Mouse (Mus musculus) adrenal gland, postnatal 10 days (tissue): ENCODE measurements around the gene Pip5k1b. TPM values are rescaled to one million over a fixed set of nuclear protein-coding genes. Genes with fewer than 3 reads are reported as not detected.

Experiments
- DNase-seq: peaks from one replicate; pipeline ENCODE4 v3.0.0; 2021; ENCODE audit warnings: mixed read lengths
- total RNA-seq, 2 experiments: library from RNA; stranded (reverse); gene quantifications; 2 replicates each; pipeline ENCODE4 v1.2.3; 2021

Gene Pip5k1b
- total RNA-seq, 2 experiments from 2014 or later = 18.8 to 20.0 TPM

DNA sequence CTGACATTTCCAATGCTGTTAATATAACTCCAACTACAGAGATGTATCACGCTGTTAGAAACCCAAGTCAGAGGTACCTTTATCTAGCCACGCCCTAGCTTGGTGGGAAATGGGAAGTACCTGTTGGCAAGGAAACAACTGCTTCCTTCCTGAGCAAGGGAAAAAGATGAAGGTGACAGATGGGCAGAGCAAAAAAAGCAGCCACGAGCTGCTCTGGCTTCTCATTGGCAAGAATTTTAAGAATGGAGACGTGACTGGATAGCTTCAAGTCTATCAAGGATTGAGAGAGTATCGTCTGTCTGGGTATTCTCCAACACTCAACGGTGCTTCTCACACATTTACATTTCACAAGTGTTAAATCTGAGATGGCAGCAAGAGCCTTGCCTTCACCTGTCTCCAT lies 80.4 kb downstream of the Pip5k1b start:
- no peak for DNase-seq

DNA sequence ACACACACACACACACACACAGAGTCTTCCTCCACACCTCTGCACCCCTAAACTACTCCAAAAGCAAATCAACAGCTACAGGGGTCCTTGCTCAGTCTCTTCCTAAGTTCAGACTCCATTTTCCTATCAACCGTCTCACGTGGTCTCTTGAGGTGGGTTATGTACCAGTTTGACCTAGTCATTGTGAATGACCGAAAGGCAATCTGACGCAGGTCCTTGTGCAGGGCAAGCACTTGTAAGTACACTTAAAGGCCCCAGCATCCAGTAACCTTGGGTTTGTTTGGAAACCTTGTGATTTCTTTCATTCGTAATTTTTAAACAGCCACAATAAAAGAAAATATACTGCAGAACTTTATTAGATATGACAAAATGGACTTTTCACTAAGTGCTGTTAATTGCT lies 83.2 kb downstream of the Pip5k1b start:
- no peak for DNase-seq

DNA sequence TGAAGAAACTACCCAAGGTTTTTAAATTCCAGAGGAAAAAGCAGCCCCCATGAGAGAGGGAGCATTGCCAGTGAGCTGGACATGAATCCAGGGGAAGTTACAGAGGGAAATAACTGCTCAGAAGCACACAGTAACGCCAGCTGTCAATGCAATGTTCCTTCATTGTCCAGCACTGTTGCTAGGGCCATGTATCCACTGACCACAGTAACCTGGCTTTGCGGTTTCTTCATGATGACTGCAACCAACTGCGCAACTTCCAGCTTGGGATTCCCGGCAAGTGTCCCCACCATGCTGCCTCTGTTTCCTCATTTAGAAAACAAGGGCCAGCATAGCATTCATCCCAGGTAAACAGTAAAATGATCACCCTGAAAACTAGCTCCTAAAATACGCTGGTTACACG lies 84.1 kb downstream of the Pip5k1b start:
- DNase-seq = no peak

DNA sequence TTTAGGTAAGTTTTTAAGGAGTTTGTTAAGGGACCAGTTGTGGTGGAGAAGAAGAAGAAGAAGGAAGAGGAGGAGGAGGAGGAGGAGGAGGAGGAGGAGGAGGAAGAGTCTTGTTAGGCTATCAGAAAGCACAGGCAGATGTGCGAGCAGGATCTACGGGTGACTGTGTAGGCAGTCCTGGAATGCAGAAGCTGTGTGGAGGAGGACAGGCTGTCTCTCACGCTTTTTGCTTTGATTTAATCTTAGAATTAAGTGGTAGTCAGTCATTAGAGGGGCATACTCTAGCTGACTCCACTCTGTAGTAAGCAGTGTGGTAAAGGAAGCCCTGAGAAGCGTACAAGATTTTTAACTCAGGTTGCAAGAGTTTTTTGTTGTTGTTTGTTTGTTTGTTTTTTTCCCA lies 86.5 kb downstream of the Pip5k1b start:
- DNase-seq = no peak

DNA sequence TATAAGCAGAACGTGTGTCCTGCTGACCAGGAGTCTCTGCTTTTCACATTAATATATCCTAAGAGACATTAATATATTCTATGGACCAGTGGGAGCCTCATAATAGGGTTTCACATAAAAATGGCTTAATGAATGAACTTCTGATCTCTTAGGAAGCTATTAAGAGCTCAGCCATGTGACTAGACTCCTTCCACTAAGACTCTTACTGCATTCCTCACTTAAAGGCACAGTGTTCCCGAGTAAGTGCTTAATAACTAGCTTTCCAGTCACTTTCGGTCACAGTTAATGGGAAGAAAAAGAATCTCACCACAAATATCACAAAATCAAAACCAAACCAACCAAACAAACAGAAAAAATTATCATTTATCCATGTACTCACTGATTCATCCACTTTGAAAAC lies 87.1 kb downstream of the Pip5k1b start:
- no peak for DNase-seq

DNA sequence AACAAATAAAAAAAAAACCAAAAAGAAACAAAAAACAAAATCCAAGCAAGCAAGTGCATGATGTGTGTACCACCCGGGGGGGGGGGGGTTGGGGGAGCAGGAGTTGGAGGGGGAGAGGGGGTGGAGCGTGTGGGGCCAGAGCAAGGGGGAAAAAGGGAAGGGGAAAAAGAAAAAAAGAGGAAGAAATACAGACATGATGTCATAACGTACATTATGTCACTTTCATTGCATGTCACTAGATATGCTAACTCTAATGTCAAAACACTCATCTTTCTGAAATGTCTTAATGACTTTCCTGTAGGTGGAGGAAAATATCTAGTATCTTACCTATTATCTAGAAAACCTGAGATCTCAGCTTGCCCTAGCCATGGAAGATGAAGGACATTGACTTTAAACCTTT lies 92.7 kb downstream of the Pip5k1b start:
- no peak for DNase-seq

DNA sequence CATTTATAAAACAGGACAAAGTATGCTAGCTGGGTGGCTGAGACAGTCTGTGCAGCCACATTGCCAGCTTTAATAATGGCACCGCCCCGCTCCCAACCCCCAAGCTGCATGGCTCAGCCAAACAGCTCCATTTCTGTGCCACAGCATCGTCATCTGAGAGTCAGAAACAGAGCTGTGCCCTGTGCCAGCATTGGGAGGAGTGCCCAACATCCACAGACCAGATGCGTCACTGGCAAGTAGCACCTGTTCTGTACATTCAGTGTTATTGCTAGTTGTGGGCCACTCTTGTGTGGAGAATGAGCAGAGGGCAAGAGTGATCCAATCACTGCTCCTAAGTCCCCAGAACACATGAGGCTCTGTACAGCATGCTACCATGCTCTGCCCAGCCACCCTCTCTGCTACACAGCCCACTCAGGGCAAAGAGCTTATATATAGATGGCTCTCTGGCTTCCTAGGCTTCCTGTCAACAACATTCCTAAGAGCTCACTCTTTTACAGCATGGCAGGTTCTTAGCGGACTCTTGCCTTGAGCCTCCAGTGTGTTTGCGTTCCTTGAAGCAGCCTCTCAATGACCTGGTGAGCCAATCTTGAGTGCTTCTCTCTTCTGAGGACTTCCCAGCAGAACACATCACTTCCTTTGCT lies 99.0 kb downstream of the Pip5k1b start:
- no peak for DNase-seq

DNA sequence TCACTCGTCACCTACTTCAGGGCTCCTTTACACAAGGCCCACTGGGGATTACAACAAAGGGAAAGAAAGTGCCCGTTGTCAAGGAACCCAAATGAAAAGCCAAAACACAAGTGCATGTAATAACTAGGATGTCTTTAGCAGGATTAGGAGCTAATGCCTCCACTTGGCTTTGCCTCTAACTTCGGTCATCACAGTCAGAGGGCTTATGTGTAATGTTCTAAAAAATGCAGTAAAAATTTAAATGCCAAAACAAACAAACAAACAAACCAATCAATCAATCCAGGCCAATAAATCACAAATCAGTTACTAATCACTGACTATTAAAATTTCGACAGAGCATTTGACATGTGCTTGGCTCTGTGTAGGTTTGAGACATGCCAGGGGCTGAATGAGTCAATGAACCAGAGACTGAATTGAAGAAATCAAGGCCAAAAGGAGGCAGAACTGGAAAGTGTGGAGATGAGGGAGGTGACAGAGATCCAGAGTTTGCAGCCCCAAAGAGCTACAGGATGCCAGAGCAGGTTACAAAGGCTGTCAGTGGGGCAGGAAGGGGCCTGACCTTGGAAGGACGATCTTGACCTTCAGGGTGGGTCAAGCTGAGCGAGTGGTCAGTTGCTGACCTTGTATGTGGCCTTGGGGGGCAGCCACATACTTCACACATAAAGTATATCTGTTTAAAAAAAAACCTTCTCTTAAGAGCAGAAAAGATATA lies 100.3 kb downstream of the Pip5k1b start:
- peak; percentile 28 for DNase-seq

DNA sequence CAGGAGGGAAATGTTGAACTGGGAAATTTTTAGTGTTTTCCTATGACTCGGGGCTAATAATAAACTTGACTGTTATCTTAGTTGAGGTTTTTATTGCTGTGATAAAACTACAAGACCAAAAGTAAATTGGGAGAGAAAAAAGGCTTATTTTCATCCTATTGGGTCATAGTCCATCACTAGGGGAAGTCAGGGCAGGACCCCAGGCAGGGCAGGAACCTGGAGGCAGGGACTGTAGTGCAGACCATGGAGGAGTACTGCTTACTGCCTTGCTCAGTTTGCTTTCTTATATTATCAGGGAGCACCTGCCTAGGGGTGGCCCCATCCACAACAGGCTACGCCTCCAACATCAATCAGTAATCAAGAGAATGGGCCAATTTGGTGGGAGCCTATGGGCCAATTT lies 101.2 kb downstream of the Pip5k1b start:
- DNase-seq = no peak

DNA sequence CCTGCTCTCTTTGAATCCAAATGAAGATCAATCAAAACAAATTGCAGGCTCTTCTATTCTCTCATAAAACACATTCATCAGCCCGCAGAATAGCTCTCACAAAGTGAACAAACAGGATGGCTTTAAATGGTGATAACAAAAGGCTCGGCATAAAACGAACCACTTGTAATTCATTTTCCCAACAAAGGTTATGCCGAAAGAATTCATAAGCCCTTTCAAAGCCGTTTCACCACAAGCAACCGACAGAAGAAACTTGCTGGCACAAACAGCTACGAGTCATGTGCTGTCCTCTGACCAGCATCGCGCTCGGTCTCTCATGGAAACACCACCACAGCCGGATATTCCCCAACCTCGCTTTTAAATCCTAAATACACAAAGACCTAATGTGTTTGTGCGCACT lies 102.3 kb downstream of the Pip5k1b start:
- no peak for DNase-seq

DNA sequence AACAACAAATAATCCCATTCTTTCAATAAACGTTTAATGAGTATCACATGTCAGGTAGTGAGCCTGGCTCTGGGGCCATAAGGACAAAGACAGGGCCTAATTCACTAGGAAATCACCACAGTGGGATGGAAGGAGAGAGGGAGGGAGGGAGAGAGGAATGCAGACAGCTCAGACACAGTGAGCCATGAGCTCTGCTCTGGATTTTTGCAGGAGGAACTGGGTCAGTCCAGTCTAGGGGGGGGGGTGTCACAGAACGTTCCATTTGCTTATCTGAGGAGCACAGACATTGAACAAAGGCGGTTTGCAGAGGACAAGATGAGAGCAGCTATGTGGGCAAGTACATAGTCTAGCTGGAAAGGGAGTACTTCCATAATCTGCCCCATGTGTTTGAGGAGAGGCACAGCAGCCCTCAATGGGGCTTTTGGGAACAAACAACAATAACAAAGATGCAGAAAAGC lies 103.2 kb downstream of the Pip5k1b start:
- DNase-seq = peak; percentile 31

DNA sequence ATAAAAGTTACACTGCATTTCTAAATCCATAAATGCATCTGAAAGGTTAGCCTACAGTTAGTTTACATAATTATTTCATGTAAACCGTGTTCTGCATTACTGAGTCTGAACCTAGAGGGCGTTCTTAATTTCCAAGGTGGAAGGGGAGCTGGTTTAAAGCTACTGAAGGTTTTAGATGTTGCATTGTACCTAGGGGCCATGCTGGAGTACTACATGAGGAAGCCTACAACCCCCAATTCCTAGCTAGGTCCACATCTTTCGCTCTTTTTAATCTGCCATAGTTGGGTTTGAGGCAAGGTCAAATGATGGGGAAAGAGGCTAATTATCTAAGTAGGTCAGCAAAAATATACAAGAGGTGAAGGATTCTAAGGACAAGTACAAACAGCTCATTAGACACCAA lies 104.0 kb downstream of the Pip5k1b start:
- no peak for DNase-seq

DNA sequence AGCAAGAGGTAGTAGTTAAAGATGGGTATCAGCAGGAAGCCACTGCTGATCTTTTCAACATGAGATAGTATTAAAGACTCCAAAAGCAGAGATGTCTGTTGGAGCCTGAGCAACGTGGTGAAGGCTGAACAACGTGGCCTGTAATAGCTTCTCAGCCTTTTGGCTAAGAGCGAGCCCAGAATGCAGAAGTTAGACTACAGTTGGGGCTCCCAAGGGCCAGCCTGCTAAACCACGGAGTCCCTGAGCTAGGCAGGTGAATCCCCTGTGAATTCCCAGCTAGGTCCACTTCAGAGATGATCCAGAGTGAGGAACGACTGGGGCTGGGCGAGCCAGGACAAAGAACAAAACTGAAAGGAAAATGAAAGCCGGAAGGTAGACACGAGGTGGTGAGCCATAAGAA lies 104.9 kb downstream of the Pip5k1b start:
- no peak for DNase-seq

DNA sequence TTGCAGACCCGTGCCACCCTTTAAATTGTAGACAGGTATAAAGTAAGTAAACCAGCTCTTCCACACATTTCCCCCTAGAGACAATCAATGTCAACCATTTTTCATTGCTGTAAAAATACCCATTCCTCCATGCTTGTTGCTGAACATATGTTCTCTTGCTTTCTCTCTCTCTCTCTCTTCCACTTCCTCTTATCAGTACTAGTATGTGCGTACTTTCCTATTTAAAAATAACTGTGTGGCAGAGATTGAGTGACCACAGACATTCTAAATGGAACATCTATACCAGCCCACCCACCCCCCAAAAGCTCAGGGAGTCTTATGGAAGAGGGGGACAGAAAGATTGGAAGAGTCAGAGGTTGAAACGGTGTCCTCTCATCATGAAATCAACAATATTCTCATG lies 111.3 kb downstream of the Pip5k1b start:
- DNase-seq = no peak

DNA sequence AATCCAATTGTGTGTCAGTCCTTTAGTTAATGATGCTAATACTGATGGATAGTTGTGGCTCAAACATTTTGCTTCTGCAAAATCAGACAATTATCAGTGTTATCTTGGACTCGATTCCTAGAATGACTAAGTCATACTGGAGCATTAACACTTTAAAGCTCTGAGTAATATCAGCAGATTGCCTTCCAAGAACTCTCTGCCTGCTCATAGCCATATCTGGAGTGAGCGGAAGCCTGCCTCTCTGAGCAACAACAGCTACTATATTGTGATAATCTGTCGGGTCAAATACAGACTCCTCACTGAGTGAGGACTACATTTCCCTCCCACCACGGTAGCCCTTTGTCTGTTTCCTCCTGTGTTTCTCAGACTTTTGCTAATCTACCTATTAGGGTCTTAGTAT lies 116.0 kb downstream of the Pip5k1b start:
- DNase-seq = no peak

DNA sequence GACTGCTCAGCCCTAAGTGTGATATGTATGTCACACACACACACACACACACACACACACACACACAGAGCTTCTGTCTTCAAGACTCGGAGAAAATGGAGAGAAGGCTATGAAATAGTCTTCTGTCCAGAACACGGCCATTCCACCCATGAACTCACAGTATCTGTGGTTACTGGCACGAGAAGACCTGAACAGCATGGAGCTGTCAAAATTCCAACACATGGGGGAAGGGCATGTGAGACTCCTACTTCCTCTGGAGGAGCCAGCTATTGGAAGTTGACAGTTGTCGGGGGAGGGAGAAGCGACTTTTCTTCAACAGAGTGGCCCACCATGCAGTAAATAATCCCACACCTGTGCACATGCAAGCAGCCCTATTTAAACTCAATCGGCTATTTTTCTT lies 121.4 kb downstream of the Pip5k1b start:
- no peak for DNase-seq

DNA sequence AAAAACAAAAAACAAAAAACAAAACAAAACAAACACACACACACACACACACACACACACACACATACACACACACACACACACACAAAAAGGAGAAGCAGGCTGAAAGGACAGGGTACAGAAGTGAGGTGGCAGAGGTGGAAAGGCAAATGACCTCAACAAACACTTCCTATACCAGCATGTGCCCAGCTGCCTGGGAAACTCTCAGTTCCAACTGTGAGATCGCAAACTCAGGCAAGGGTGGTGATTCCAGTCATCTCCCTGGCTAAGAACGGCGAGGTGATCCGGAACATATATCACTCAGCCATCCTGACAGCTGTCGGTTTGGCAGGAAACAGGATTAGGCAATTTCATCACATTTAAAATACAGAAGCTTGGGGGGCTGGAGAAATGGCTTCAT lies 123.2 kb downstream of the Pip5k1b start:
- DNase-seq = no peak

DNA sequence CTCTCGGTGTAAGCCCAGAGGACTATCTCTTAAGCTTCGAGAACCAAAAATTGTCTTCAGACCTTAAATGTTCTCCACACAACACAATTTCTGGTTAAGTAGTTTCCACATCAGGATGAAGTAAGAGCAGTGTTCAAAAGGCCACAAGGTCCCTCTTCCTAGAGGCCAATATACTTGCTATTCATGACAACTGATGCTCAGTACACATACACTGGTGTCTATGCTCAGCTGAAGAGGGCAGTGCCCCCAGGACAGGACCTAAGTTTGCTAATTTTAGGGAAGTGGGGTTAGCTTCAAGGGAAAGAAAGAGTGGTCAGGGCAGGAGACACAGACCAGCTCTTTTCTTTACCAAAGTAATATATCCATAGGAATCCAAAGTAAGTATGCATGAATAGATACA lies 124.3 kb downstream of the Pip5k1b start:
- no peak for DNase-seq

DNA sequence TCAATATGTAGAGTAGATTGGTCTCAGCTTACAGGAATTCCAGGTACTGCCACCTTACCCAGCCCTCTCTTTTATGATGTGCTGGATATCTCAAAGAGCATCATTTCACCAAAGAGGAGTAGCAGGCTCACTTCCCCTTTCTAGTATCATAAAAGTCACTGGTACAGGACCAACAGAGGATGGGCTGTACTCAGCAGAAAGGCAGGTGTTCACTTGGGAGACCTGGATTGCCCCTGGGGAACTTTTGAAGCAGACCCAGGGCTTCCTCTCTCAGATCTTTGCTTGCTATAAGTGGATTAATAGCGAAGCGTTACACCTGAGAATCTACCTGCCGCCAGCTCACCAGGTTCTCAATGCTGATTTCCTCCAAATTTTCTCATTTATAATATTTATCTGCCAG lies 127.7 kb downstream of the Pip5k1b start:
- DNase-seq = no peak

DNA sequence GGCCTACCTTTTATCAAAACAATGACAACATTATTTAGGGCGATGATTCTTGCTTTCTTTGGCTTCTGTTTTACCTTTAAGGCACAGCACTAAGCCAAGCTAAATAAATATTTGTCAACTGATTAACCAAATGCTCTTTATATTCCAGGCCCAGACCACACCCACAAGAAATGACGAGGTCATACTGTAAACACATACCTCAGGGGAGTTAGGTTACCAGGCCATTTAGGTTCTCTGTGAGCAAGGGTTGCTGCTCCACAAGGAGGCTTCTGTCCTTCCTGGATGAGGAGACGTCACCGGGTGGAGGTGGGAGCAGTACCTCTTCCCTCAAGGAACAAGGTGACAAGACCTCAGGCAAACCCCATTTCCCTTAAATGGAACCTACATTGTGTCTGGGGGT lies 128.4 kb downstream of the Pip5k1b start:
- no peak for DNase-seq

DNA sequence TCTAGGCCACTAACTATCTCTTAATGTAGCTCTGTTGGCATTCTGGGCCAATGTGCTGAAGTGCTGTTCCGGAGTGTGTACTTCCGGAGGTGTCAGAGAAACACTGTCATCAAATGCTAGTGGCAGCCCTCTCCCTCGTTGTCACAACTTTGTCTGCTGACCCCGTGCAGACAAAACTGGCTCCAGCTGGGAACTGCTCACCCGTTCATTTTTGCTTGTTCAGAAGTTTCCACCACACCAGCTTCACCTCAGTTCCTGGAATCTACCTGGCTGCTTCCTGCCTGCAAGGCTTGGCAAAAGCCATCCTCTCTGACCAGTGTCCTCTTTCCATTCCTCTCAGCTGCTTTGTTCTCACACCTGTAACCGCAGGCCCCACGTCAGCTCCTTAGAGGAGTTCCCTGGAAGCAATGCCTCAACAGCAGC lies 128.9 kb downstream of the Pip5k1b start:
- no peak for DNase-seq

DNA sequence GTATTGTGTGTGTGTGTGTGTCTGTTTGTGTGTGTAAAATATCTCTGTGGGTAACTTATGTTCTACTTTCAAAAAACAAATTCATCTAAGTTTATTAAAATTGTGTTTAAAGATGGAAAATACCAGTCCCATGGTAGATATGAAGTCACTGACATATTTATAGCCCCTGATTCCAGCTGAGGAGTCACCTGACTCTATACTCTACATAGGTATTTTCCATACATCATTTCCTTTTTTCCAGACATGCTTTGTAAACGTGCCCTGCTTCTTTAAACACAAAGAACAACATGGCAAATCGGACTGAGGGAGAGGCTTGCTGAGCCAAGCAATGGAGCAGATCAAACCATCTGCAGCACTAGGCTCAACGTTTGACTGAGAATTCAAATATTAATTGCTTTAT lies 137.6 kb downstream of the Pip5k1b start:
- DNase-seq = no peak

DNA sequence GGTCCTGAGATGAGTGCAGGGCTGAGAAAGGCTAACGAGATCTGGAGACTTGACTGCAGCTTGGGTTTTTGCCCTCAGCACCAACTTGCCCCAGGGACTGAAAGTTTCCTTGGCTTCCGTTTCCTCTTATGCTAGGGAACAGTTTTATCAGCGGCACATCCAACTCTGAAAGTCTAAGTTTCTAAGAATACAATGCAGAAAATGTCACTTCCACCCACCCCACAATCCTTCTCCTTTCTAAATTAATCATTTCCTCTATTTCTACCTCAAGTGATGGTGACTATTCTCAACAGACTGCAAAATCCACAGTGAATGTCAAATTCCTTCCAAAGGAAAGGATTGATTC lies 138.0 kb downstream of the Pip5k1b start:
- DNase-seq = no peak

DNA sequence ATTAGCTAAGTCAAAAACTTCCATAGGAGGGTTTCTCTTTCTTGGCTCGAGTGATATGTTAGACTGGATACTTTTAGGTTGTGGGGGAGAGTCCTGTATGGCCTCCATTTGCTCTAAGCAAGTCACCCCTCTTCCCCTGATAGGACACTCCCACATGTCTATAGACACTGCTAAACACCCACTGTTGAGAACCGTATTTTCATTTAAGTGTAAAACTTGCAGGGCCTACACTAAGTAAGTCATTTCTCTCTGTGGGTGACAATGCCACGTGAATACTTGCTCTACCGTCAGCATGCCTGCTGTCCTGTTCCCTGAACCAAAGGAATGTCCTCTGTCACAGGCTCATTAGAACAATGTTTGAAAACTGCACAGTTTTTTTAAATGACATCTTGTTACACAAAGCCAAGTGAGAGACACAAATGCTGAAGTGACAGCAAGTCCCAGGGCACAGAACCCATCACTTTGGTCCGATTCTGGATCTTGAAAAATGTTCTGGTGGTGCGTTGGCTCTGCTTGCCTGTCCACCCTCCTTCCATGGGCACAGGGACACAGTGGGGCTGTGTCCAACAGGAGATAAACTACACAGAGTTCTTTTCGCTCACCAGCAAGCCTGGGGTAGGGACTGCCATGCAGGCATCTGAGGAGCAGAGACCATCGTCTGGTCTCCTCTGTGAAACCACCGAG lies 138.6 kb downstream of the Pip5k1b start:
- DNase-seq = no peak
